Mouse (Mus musculus) CD4-positive helper T cell, adult 2 months (primary cell): ENCODE measurements around the gene Artn.

ENCODE experiments used
- DNase-seq: peaks from one replicate; pipeline ENCODE4 v3.0.0-alpha.2; 2012; ENCODE audit warnings: low read depth, missing footprints, low spot score

The Artn gene

DNA sequence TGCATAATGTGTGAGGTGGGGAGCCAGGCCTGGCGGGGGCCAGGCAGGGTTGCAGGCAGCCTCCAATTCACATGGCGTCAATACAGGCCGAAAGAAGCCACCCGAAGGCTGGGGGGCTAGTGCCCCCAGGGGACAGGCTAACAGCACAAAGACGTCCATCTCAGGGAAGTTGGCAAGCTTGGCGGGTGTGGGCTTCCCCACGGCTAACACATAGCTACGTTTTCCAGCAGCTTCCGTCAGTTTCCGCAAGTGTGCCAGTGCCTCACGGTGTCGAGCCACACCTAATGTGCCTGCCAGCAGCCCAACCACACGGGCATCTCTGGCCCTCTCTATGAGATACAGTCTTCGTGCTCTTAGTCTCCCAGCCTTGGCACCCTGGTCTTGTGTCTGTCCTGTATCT is 39.5 kb downstream of the Artn start:
- no peak for DNase-seq

- DNase-seq = no peak
These were observed 40.1 kb downstream of the Artn start for GRCm38 (mm10) chr4:117889471-117889870.

DNA sequence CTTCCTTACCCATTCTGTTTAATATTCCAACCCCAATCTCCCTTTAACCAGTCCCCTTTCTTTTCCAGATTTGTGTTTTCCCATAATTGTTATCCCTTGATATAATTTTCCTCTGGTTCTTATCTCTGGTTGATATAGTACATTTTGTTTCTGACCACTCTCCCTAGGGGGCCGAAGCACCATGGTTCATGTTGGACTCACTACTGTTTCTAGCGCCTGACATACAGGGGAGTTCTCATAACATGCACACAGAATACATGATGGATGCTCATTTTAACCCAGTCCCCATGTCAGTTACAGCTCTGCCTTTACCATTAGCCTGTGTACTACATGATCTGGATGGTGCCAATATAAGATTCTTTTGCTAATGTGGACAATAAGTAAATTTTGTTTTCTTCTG is 41.6 kb downstream of the Artn start:
- DNase-seq = no peak

DNA sequence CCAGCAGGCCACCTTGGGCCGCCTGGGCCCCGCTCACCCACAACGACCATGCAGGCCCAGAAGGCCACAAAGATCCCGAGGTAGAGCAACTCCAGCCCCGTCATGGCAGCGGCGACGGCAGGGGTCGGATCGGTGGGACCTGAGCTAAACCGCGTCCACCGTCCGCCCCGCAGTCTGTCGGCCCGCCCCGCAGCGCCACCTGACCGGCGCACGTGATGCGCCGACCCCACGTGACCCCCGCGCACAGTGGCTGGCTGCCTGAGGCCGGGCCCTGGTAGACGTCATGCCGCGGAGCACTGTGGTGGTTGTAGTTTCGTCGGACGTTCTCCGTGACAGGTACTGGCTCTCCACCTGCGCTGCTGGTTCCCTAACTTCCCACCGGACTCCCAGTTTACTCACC is 42.4 kb downstream of the Artn start, which contains the start of gene Atp6v0b:
Gene Atp6v0b (minus strand): TSS at position 201 of the 400 bp plus-strand sequence.
- DNase-seq = peak; percentile 93

DNA sequence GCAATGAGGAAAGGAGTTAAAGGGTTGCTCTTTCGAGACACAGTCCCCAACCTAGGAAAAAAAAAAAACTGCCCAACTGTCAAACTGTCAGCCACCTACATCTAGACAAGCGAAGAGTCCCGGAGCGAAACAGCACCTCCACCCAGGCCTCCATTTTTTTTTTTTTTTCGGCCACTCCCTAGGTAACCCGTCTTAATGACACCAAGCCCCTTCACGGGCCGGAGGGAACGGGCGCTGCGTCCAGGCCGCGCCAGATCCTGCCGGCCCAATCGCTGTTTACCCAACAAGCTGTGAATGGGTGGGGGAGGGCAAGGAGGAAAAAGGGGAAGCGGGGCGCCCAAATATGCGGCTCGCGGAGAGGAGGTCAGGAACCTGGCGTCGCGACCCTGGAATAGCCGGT is 42.9 kb downstream of the Artn start:
- peak; percentile 37 for DNase-seq

DNA sequence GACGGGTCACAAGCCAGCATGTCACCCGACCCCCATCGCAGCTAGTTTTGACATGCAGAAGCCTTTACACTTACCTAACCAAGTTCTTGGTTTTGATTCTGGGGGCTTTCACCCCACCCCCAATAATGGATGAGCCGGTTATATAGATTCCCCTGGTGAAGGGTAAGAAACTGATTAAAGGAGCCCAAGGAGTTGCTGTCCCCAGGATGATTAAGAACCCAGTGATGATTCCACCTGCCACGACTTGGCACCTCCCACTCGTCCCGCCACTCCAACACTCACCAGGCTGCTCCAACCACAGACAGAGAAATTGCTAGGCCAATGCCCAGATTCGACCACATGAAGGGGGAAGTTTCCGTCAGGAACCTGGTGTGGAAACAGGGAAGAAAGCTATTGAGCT is 43.6 kb downstream of the Artn start:
- no peak for DNase-seq

DNA sequence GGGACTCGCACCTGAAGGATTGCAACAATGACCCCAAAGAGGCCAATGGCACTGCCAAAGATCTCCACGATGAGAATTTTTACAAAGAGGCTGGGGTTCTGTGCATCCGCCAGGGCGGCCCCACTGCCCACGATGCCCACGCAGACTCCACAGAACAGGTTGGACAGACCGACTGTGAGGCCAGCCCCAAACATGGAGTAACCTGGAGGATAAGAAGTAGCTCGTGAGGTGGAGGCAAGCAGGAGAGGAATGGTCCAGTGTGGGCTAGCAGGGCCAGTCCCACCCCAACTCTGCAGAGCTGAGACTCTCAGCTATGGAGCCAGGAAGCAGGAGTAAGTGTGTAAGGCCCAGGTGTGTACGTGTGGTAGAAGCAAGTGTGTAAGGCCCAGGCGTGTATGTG is 44.5 kb downstream of the Artn start:
- no peak for DNase-seq

GRCm38 (mm10) chr4:117884146-117884545 is 45.4 kb downstream of the Artn start:
- DNase-seq = no peak

GRCm38 (mm10) chr4:117882701-117883691 is 46.6 kb downstream of the Artn start, which contains the start of gene B4galt2:
Gene B4galt2 (minus strand): TSS chr4:117883487.
- DNase-seq = peak; percentile 11

DNA sequence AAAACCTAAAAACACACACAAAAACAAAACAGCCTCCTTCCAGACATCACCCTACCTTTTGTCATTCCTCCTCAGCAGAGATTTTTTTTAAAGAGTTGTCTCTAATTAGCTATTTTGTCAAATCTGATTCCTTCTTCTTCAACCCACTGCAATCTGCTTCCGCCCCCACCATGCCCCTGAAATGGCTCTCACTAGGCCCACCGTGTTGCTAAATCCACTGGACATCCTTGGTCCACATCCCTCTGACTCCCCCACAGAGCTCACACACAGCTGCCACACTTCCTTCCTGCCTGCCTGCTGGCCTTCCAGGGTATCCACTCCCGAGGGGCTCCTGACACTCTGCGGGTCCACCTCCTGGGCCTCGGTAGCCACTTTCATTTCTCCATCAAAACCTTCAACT is 50.9 kb downstream of the Artn start:
- no peak for DNase-seq

DNA sequence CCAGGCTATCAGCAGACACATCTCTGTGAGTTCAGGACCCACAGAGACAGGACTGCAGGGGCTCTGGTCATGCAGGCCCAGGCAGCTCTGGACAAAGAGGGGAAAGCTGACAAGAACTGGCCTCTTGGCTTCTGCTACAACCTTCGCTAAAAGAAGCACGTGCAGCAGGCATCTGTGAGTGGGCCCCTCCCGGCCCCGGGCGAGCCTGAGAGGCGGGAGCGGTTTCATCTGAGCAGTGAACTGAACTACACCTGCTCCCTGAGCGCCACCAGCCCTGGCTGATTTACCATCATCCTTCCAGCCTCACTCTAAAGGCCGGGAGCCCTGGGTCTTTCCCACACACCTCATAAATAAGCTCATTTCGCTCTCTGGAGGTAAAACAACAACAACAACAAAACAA is 51.3 kb downstream of the Artn start:
- DNase-seq = no peak
